Mouse (Mus musculus): Measurements from ENCODE around the gene Olfr483. TPM values are rescaled to one million over a fixed set of nuclear protein-coding genes. Genes with fewer than 3 reads are reported as not detected.

Olfr483 gene
- polyA plus RNA-seq (2015; fragmentation: Nextera tagmentation; extraction: Ambion mirVana), result not detected in 2 replicates

GRCm38 (mm10) chr7:108100549-108100948 lies at the start of gene Olfr483:
Olfr483 (plus strand) TSS chr7:108100849.
- 79% methylated on average over 1 of the region's 1 CpGs for WGBS
- no peak for DNase-seq (ENCODE audit: low spot score)
- Histone ChIP-seq H3K27ac (replicated peaks) (no peak within 1 kb of the TSS), H3K36me3 (ENCODE audit: control insufficient read depth, insufficient read depth, low read length) (no peaks in the 10 kb centered on the region), H3K27me3 (ENCODE audit: control insufficient read depth, insufficient read depth, low read length) (no peaks in the 10 kb centered on the region), H3K4me3 (ENCODE audit: low read depth, low read length) (no peak within 1 kb of the TSS), H3K4me2 (replicated peaks; ENCODE audit: low read depth) (no peak within 1 kb of the TSS), H3K9ac (ENCODE audit: low read length) (no peak within 1 kb of the TSS), H3K9me3 (ENCODE audit: control insufficient read depth, low read length) (no peaks in the 10 kb centered on the region), H3K4me1 (replicated peaks; ENCODE audit: control insufficient read depth, insufficient read depth) (no peaks in the 10 kb centered on the region)
- TF ChIP-seq EP300 (optimal IDR thresholded peaks at IDR 0.05), result no peak
- TF ChIP-seq CTCF (IDR thresholded peaks at IDR 0.05; ENCODE audit: low read depth), result no peak
- ATAC-seq (ENCODE audit: low FRiP score, low TSS enrichment), result no peak

DNA sequence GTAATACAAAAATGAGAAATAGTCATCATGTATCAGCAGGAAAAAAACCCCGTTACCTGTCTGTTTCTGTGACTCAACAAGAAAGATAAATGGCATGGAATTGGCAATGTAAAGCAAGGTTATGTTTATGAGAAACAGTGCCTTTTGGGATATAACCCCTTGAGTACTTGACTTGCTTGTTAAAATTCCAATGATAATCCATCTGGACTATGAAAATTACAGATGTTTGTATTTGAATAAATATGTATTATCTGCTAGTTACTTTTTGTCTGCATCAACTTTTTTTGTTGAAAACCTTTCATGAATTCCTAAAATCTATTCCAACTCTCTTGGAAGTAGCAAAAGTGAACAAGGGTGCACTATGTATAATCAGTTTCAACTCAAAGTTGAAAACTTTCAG lies 33.4 kb upstream of the Olfr483 start, which contains the start of gene Olfr480:
Gene Olfr480, minus strand, starts transcription at position 101 of the 400 bp plus-strand sequence.
- no peaks in the 10 kb centered on the region for H3K9me3 ChIP-seq (ENCODE audit: control insufficient read depth, low read length)
- no peak within 1 kb of the TSS for H3K4me3 ChIP-seq (ENCODE audit: low read depth, low read length)
- no peak within 1 kb of the TSS for H3K9ac ChIP-seq (ENCODE audit: low read length)
- TF ChIP-seq CTCF (IDR thresholded peaks at IDR 0.05; ENCODE audit: low read depth), result no peak
- no peak for TF ChIP-seq EP300 (optimal IDR thresholded peaks at IDR 0.05)
- no peaks in the 10 kb centered on the region for H3K27me3 ChIP-seq (ENCODE audit: control insufficient read depth, insufficient read depth, low read length)
- ATAC-seq (ENCODE audit: low FRiP score, low TSS enrichment) (no peak), DNase-seq (ENCODE audit: low spot score) (no peak)
- H3K4me1 ChIP-seq (replicated peaks; ENCODE audit: control insufficient read depth, insufficient read depth), result no peaks in the 10 kb centered on the region
- H3K27ac ChIP-seq (replicated peaks), result no peak within 1 kb of the TSS
- WGBS, result 61% methylated on average over 1 of the region's 1 CpGs
- H3K4me2 ChIP-seq (replicated peaks; ENCODE audit: low read depth), result no peak within 1 kb of the TSS
- no peaks in the 10 kb centered on the region for H3K36me3 ChIP-seq (ENCODE audit: control insufficient read depth, insufficient read depth, low read length)

- Histone ChIP-seq H3K9ac (ENCODE audit: low read length) (no peak within 1 kb of the TSS), H3K36me3 (ENCODE audit: control insufficient read depth, insufficient read depth, low read length) (no peaks in the 10 kb centered on the region), H3K4me2 (replicated peaks; ENCODE audit: low read depth) (no peak within 1 kb of the TSS), H3K27ac (replicated peaks) (no peak within 1 kb of the TSS), H3K4me1 (replicated peaks; ENCODE audit: control insufficient read depth, insufficient read depth) (no peaks in the 10 kb centered on the region), H3K27me3 (ENCODE audit: control insufficient read depth, insufficient read depth, low read length) (no peaks in the 10 kb centered on the region), H3K9me3 (ENCODE audit: control insufficient read depth, low read length) (no peaks in the 10 kb centered on the region), H3K4me3 (ENCODE audit: low read depth, low read length) (no peak within 1 kb of the TSS)
- ATAC-seq (ENCODE audit: low FRiP score, low TSS enrichment), result no peak
- TF ChIP-seq EP300 (optimal IDR thresholded peaks at IDR 0.05), result no peak
- TF ChIP-seq CTCF (IDR thresholded peaks at IDR 0.05; ENCODE audit: low read depth), result no peak
- no peak for DNase-seq (ENCODE audit: low spot score)
These were observed 21.1 kb upstream of the Olfr483 start, which contains the start of gene Olfr481 for GRCm38 (mm10) chr7:108079555-108079954. Olfr481 (plus strand) TSS chr7:108079855.

DNA sequence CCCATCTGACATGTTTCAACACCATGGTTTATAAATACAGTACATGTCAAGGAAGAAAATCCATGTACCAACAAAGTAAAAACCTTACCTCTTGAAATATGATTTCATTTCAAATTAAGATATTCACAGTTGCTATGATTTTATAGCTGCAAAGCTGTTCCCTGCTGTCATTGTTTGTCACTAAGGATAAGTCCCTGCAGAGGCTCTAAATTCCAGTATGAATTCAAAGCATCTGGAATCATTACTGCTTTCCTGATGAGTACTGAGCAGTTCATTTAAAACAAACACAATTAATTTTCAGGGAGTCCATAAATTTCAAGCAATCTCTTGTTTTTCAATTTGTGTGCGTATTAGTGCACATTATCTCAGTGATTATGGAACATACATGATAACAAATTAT lies 3.2 kb upstream of the Olfr483 start, which contains the start of gene Olfr482:
Gene Olfr482, minus strand, starts transcription at position 101 of the 400 bp plus-strand sequence.
- WGBS, result 70% methylated on average over 1 of the region's 1 CpGs
- Histone ChIP-seq H3K27me3 (ENCODE audit: control insufficient read depth, insufficient read depth, low read length) (no peaks in the 10 kb centered on the region), H3K4me1 (replicated peaks; ENCODE audit: control insufficient read depth, insufficient read depth) (no peaks in the 10 kb centered on the region), H3K27ac (replicated peaks) (no peak within 1 kb of the TSS), H3K9me3 (ENCODE audit: control insufficient read depth, low read length) (no peaks in the 10 kb centered on the region), H3K4me3 (ENCODE audit: low read depth, low read length) (no peak within 1 kb of the TSS), H3K36me3 (ENCODE audit: control insufficient read depth, insufficient read depth, low read length) (no peaks in the 10 kb centered on the region), H3K9ac (ENCODE audit: low read length) (no peak within 1 kb of the TSS), H3K4me2 (replicated peaks; ENCODE audit: low read depth) (no peak within 1 kb of the TSS)
- TF ChIP-seq CTCF (IDR thresholded peaks at IDR 0.05; ENCODE audit: low read depth) (no peak), EP300 (optimal IDR thresholded peaks at IDR 0.05) (no peak)
- ATAC-seq (ENCODE audit: low FRiP score, low TSS enrichment) (no peak), DNase-seq (ENCODE audit: low spot score) (no peak)

- Histone ChIP-seq H3K27ac (replicated peaks) (no peak overlapping the region), H3K4me3 (ENCODE audit: low read depth, low read length) (no peak overlapping the region), H3K9ac (ENCODE audit: low read length) (no peak overlapping the region), H3K9me3 (ENCODE audit: control insufficient read depth, low read length) (no peaks in the 10 kb centered on the region), H3K4me2 (replicated peaks; ENCODE audit: low read depth) (no peak overlapping the region), H3K27me3 (ENCODE audit: control insufficient read depth, insufficient read depth, low read length) (no peaks in the 10 kb centered on the region), H3K36me3 (ENCODE audit: control insufficient read depth, insufficient read depth, low read length) (no peaks in the 10 kb centered on the region), H3K4me1 (replicated peaks; ENCODE audit: control insufficient read depth, insufficient read depth) (no peaks in the 10 kb centered on the region)
- no peak for DNase-seq (ENCODE audit: low spot score)
- ATAC-seq (ENCODE audit: low FRiP score, low TSS enrichment), result no peak
- 8% methylated on average over 1 of the region's 1 CpGs for WGBS
- no peak for TF ChIP-seq CTCF (IDR thresholded peaks at IDR 0.05; ENCODE audit: low read depth)
- TF ChIP-seq EP300 (optimal IDR thresholded peaks at IDR 0.05), result no peak
These were observed 20.0 kb downstream of the Olfr483 start for GRCm38 (mm10) chr7:108120681-108121080.

- TF ChIP-seq CTCF (IDR thresholded peaks at IDR 0.05; ENCODE audit: low read depth), result no peak
- no peak for TF ChIP-seq EP300 (optimal IDR thresholded peaks at IDR 0.05)
- ATAC-seq (ENCODE audit: low FRiP score, low TSS enrichment) (no peak), DNase-seq (ENCODE audit: low spot score) (no peak)
- Histone ChIP-seq H3K27ac (replicated peaks) (no peak overlapping the region), H3K4me1 (replicated peaks; ENCODE audit: control insufficient read depth, insufficient read depth) (no peaks in the 10 kb centered on the region), H3K9ac (ENCODE audit: low read length) (no peak overlapping the region), H3K36me3 (ENCODE audit: control insufficient read depth, insufficient read depth, low read length) (no peaks in the 10 kb centered on the region), H3K27me3 (ENCODE audit: control insufficient read depth, insufficient read depth, low read length) (no peaks in the 10 kb centered on the region), H3K4me3 (ENCODE audit: low read depth, low read length) (no peak overlapping the region), H3K4me2 (replicated peaks; ENCODE audit: low read depth) (no peak overlapping the region), H3K9me3 (ENCODE audit: control insufficient read depth, low read length) (no peaks in the 10 kb centered on the region)
- 68% methylated on average over 1 of the region's 1 CpGs for WGBS
These were observed 20.8 kb downstream of the Olfr483 start for GRCm38 (mm10) chr7:108121416-108121815.
